Mouse (Mus musculus) hindbrain, embryonic 11.5 days (tissue): ENCODE results near the gene Prokr2. TPM values are rescaled to one million over a fixed set of nuclear protein-coding genes. Genes with fewer than 3 reads are reported as not detected.
A peak's percentile ranks its signal among the peaks of the same experiment; 100 is the strongest.
"Not testable (repeated sequence)": the region's sequence is repeated elsewhere in the genome, so short reads cannot be mapped to it uniquely, and the experiment has no call there.

Source experiments
- ATAC-seq: fragments of 200-750 bp; cut with Nextera tagmentation; 2 replicates; pipeline ENCODE4 v1.8.0; 2017; ENCODE audit warnings: mild to moderate bottlenecking, moderate TSS enrichment, moderate library complexity; ENCODE audit not compliant: low FRiP score
- DNase-seq: peaks from one replicate; pipeline ENCODE4 v3.0.0-alpha.2; 2015; ENCODE audit warnings: low spot score
- H3K27ac ChIP-seq: fragments of 300-500 bp; sonication (generic); 2 replicates; pipeline ENCODE4 v1.5.1; 2014; ENCODE audit warnings: mild to moderate bottlenecking, low read depth, low read length
- H3K27me3 ChIP-seq: fragments of 300-500 bp; sonication (generic); 2 replicates; pipeline ENCODE4 v1.6.1; 2014; ENCODE audit warnings: mild to moderate bottlenecking, low read length, moderate library complexity, mixed read lengths; ENCODE audit not compliant: control insufficient read depth, insufficient read depth
- H3K36me3 ChIP-seq: fragments of 300-500 bp; sonication (generic); 2 replicates; pipeline ENCODE4 v1.6.1; 2014; ENCODE audit warnings: mild to moderate bottlenecking, low read length, moderate library complexity, mixed read lengths; ENCODE audit not compliant: control insufficient read depth, insufficient read depth
- H3K4me1 ChIP-seq: fragments of 300-500 bp; sonication (generic); replicated peaks from 2 replicates; pipeline ENCODE4 v1.6.1; 2014; ENCODE audit warnings: low read length, mixed read lengths; ENCODE audit not compliant: control insufficient read depth, insufficient read depth
- H3K4me2 ChIP-seq: fragments of 300-500 bp; sonication (generic); replicated peaks from 2 replicates; pipeline ENCODE4 v1.6.1; 2014; ENCODE audit warnings: mild to moderate bottlenecking, low read depth, low read length
- H3K4me3 ChIP-seq: fragments of 300-500 bp; sonication (generic); 2 replicates; pipeline ENCODE4 v1.5.1; 2014; ENCODE audit warnings: low read depth, low read length
- H3K9ac ChIP-seq: fragments of 300-500 bp; sonication (generic); 2 replicates; pipeline ENCODE4 v1.6.1; 2014; ENCODE audit warnings: low read depth, low read length
- H3K9me3 ChIP-seq: fragments of 300-500 bp; sonication (generic); 2 replicates; pipeline ENCODE4 v1.6.1; 2016; ENCODE audit warnings: low read length; ENCODE audit not compliant: control insufficient read depth
- WGBS: fragments of 180-500 bp; shearing (Covaris S2); extraction: QIAGEN DNeasy Blood & Tissue Kit; methylation state at CpG from one replicate; pipeline ENCODE4 v1.1.7; 2014; 5-methylcytosine and 5-hydroxymethylcytosine counted together
- polyA plus RNA-seq: library from polyadenylated mRNA; unstranded; fragments of >200 nt; fragmentation: Nextera tagmentation; extraction: Ambion mirVana; gene quantifications from 2 replicates; pipeline ENCODE4 v1.2.1, GENCODE M21; 2014

Prokr2 gene
- polyA plus RNA-seq, 1 experiment from 2014 or later, result 0.45 TPM

DNA sequence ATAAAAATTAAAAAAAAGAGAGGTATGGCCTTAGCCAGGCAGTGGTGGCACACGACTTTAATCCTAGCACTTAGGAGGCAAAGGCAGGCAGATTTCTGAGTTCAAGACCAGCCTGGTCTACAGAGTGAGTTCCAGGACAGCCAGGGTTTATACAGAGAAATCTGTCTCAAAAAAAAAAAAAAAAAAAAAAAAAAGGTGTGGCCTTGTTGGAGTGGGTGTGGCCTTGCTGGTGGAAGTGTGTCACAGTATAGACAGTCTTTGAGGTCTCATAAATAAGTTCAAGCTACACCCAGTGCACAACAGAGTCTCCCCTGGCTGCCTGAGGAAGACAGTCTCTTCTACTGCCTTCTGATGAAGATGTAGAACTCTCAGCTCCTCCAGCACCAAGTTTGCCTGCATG, 68.1 kb downstream of the Prokr2 start:
- Histone ChIP-seq H3K4me1 (no peaks in the 10 kb centered on the region; the same call in 1 of the 2 replicates), H3K36me3 (no peaks in the 10 kb centered on the region), H3K27ac (no peak overlapping the region), H3K9me3 (no peaks in the 10 kb centered on the region), H3K4me3 (no peak overlapping the region), H3K4me2 (no peak overlapping the region), H3K9ac (no peak overlapping the region), H3K27me3 (no peaks in the 10 kb centered on the region)
- no peak for ATAC-seq
- DNase-seq, result no peak
- WGBS, result 96% methylated on average over 1 of the region's 1 CpGs

DNA sequence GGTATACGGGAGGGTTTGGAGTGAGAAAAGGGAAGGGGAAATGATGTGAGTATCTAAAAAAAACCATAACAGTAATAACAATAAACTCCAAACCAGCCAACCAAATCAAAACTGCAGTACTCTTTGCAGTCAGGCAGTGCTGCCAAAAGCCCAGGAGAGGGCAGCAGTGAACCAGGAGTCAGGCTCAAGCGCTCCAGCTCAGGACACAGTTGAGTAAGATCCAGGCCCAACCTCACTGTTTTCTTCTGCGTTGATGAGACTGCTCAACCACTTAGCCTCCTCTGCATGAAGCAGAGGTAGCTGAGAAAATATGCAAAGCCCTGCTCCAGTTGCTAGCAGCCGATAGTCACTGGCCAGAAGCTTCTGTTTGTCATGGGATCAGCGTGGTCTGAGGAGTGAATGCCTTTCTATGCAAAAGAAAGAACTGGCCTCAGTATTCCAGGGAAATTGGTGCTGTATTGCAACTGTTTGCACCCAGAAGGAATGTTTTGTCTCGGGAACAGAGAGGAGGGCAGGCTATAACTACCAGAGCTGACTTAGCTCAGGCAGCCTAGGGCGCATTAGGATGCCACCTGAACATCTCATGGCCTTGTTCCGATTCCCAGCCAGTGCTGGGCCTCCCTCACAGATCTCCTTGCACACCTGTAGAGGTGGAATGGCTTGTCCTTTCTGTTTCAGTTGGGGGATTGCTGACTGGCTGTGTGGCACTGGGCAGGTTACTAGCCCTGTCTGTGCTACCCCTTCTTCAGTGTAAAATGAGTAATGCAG, 69.0 kb downstream of the Prokr2 start:
- Histone ChIP-seq H3K4me2 (no peak overlapping the region), H3K27ac (no peak overlapping the region), H3K36me3 (no peaks in the 10 kb centered on the region), H3K4me3 (no peak overlapping the region), H3K9me3 (no peaks in the 10 kb centered on the region), H3K4me1 (no peaks in the 10 kb centered on the region; the same call in 1 of the 2 replicates), H3K9ac (no peak overlapping the region), H3K27me3 (no peaks in the 10 kb centered on the region)
- WGBS, result 47% methylated on average over 8 of the region's 8 CpGs
- ATAC-seq (peak; percentile 75), DNase-seq (peak; percentile 81)

DNA sequence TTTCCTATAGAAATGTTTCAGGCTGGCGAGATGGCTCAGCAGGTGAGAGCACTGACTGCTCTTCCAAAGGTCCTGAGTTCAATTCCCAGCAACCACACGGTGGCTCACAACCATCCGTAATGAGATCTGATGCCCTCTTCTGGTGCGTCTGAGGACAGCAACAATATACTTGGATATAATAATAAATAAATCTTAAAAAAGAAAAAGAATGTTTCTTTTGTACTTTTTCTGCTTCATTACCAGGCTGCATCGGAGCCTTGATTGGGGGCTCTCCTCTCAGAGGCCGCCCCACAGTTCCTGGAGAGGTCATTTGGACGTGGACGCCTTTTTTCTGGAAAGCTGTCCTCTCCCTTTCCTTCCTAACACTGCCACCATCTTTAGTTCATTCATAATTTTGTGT, 71.2 kb downstream of the Prokr2 start:
- not testable (repeated sequence) for DNase-seq, H3K27ac ChIP-seq, H3K4me1 ChIP-seq, H3K27me3 ChIP-seq, H3K36me3 ChIP-seq, H3K9ac ChIP-seq, H3K4me2 ChIP-seq, H3K4me3 ChIP-seq, H3K9me3 ChIP-seq, ATAC-seq
- WGBS, result 88% methylated on average over 8 of the region's 8 CpGs

DNA sequence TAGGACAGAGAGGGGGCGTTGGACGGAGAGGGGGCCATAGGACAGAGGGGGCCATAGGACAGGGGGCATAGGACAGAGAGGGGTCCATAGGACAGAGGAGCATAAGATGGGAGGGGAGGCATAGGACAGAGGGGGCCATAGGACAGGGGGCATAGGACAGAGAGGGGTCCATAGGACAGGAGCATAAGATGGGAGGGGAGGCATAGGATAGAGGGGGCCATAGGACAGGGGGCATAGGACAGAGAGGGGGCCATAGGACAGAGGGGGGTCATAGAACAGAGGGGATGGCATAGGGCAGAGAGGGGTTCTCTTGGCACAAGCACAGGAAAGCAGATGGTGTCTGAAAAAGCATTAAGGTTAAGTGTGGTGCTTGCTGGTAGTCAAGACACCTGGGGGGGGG, 71.7 kb downstream of the Prokr2 start:
- Histone ChIP-seq H3K9ac (no peak overlapping the region), H3K9me3 (no peaks in the 10 kb centered on the region), H3K4me2 (no peak overlapping the region), H3K27me3 (no peaks in the 10 kb centered on the region), H3K4me1 (no peaks in the 10 kb centered on the region; the same call in 1 of the 2 replicates), H3K36me3 (no peaks in the 10 kb centered on the region), H3K4me3 (no peak overlapping the region), H3K27ac (no peak overlapping the region)
- 90% methylated on average over 2 of the region's 2 CpGs for WGBS
- peak; percentile 40; the same call in 1 of the 2 replicates for ATAC-seq
- DNase-seq, result no peak

DNA sequence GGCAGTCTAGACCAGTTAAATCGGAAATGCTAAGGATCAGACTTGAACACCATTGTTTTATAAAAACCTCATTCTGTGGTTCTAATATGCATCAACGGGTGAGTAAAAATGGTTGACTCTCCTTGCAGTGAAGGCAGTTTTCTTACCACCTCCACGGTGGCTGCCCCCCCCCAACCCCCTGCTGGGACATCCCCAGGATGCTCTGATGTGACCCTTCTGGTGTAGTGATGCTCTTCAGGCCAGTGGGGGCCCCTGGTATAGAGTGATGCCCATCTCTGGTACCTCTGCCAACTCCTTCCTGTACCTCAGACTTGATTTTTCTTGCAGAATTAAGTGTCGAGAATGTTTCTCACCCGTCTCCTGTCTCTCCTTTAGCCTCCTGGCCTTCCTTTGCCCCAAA, 72.6 kb downstream of the Prokr2 start:
- no peak for ATAC-seq
- Histone ChIP-seq H3K4me2 (no peak overlapping the region), H3K9ac (no peak overlapping the region), H3K36me3 (no peaks in the 10 kb centered on the region), H3K4me3 (no peak overlapping the region), H3K9me3 (no peaks in the 10 kb centered on the region), H3K4me1 (no peaks in the 10 kb centered on the region; the same call in 1 of the 2 replicates), H3K27ac (no peak overlapping the region), H3K27me3 (no peaks in the 10 kb centered on the region)
- DNase-seq, result no peak
- WGBS, result 82% methylated on average over 5 of the region's 5 CpGs

DNA sequence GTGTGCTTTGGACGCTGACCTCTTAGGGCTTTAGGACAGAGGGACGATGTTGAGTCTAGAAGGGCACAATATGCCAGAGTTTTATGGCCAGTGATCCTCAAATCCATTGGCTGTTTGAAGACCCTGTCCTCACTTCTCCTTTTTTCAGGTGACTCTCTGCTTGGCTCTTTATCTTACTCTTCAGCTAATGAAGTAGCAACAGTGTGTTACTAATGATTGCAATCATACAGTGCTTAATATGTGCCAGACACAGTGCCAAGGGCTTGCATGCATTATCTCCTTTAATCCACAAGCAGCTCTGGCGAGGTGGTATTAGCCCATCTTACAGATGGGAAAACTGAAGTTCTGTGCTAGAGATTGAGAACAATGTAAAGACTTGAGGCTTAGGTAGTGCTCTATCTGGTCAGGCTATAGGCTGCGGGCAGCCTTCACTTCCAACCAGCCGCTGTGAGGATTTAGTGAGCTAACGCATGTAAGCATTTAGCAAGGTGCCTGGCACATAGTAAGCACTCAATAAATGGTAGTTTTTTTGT, 75.8 kb downstream of the Prokr2 start:
- 97% methylated on average over 6 of the region's 6 CpGs for WGBS
- H3K4me2 ChIP-seq, result no peak overlapping the region
- H3K4me1 ChIP-seq, result no peaks in the 10 kb centered on the region
- no peaks in the 10 kb centered on the region for H3K36me3 ChIP-seq
- DNase-seq (no peak), ATAC-seq (no peak)
- H3K4me3 ChIP-seq, result no peak overlapping the region
- H3K27me3 ChIP-seq, result no peaks in the 10 kb centered on the region
- H3K9ac ChIP-seq, result no peak overlapping the region
- H3K9me3 ChIP-seq, result no peaks in the 10 kb centered on the region
- no peak overlapping the region for H3K27ac ChIP-seq

DNA sequence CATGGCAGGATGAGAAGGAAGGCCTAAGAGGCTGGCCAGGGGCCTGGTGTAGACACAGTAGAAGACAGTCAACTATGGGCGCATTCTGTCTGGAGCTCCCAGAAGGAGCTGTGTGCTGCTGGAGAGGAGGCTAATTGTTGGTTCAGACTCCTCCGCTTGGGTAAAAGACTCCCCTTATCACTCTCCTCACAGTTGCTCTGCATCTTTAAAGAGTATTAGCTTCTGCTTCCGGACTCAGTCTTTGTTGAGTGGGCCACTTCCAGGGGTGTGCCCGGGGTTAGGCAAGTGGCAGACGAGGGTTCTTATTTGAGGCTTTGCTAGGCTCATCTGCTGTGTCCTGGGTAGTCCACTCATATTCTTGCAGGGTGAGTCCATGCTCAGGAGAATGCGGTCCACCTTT, 76.4 kb downstream of the Prokr2 start:
- WGBS, result 90% methylated on average over 6 of the region's 6 CpGs
- H3K4me2 ChIP-seq, result no peak overlapping the region
- no peaks in the 10 kb centered on the region for H3K27me3 ChIP-seq
- no peak for ATAC-seq
- H3K4me3 ChIP-seq, result no peak overlapping the region
- H3K27ac ChIP-seq, result no peak overlapping the region
- H3K9ac ChIP-seq, result no peak overlapping the region
- DNase-seq, result no peak
- H3K36me3 ChIP-seq, result no peaks in the 10 kb centered on the region
- no peaks in the 10 kb centered on the region for H3K4me1 ChIP-seq
- H3K9me3 ChIP-seq, result no peaks in the 10 kb centered on the region

DNA sequence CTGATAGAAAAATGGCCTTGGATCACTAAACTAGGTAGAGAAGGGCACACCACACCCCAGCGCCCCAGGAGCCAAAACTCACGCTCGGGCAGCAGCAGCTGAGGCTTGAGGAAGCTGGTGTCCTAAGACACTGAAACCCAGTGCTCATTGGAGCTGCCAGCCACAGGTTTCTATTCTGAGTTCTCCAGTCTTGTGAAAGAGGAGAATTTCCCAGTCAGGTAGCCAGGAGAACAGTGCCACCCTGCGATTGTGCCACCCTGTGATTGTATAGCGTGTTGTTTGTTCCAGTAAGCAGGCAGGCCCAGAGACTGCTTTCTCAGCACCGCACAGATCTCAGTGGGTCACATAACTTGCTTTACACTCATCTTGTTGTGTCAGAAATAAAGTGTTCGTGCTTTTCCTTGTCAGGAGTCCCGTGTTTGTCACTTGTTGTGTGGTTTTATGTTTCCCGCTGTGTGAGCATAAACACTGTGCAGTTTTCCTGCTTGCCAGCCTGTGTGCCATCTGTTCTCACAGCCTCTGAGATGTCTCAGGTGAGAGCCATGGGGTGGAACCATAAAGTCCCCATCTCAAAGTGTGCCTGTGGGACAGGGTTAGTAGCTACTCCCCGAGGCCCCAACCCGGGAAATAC, 77.9 kb downstream of the Prokr2 start:
- DNase-seq (no peak), ATAC-seq (no peak)
- Histone ChIP-seq H3K4me3 (no peak overlapping the region), H3K27ac (no peak overlapping the region), H3K9ac (no peak overlapping the region), H3K27me3 (no peaks in the 10 kb centered on the region), H3K36me3 (no peaks in the 10 kb centered on the region), H3K9me3 (no peaks in the 10 kb centered on the region), H3K4me2 (no peak overlapping the region), H3K4me1 (no peaks in the 10 kb centered on the region)
- 95% methylated on average over 11 of the region's 11 CpGs for WGBS

DNA sequence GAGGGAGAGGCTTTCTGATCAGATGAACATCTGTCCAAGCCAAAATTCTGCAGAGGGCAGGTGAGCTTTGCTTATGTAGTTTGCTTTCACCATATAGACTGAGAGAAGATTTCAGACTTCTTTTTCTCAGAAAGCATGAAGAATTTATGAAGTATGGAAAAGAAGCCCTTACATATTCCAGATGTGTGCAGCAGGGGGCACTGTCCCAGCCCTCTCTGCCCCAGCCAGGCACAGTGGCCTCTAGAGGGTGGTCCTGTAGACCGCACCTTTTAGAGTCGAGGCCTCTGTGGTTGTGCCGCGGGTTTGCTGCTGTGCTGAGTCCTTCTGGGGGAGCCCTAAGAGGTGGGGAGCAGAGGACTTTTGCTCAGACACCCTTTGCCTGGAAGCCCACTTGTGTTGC, 79.3 kb downstream of the Prokr2 start:
- WGBS, result 64% methylated on average over 4 of the region's 4 CpGs
- no peak overlapping the region for H3K27ac ChIP-seq
- H3K9ac ChIP-seq, result no peak overlapping the region
- H3K27me3 ChIP-seq, result no peaks in the 10 kb centered on the region
- no peaks in the 10 kb centered on the region for H3K4me1 ChIP-seq
- H3K36me3 ChIP-seq, result peaks cover 7% of the 10 kb centered on the region; the same call in 1 of the 2 replicates
- no peak overlapping the region for H3K4me3 ChIP-seq
- no peaks in the 10 kb centered on the region for H3K9me3 ChIP-seq
- H3K4me2 ChIP-seq, result no peak overlapping the region
- ATAC-seq (no peak), DNase-seq (peak; percentile 16)
